Mouse (Mus musculus) limb, embryonic 15.5 days (tissue): Measurements from ENCODE around the gene Slit1. TPM values are rescaled to one million over a fixed set of nuclear protein-coding genes. Genes with fewer than 3 reads are reported as not detected.

ENCODE experiments used
- ATAC-seq: fragments of 200-750 bp; cut with Nextera tagmentation; 2 replicates; pipeline ENCODE4 v1.8.0; 2017; ENCODE audit warnings: low read depth, moderate TSS enrichment; ENCODE audit not compliant: insufficient number of reproducible peaks, low FRiP score, low TSS enrichment
- H3K27ac ChIP-seq: fragments of 300-500 bp; sonication (generic); 2 replicates; pipeline ENCODE4 v1.5.1; 2015; ENCODE audit warnings: moderate library complexity, mild to moderate bottlenecking, inconsistent platforms
- H3K27me3 ChIP-seq: fragments of 300-500 bp; sonication (generic); 2 replicates; pipeline ENCODE4 v1.6.1; 2015; ENCODE audit warnings: inconsistent platforms
- H3K36me3 ChIP-seq: fragments of 300-500 bp; sonication (generic); 2 replicates; pipeline ENCODE4 v1.6.1; 2015; ENCODE audit warnings: inconsistent platforms
- H3K4me1 ChIP-seq: fragments of 300-500 bp; sonication (generic); 2 replicates; pipeline ENCODE4 v1.6.1; 2015; ENCODE audit warnings: inconsistent platforms
- H3K4me2 ChIP-seq: fragments of 300-500 bp; sonication (generic); 2 replicates; pipeline ENCODE4 v1.6.1; 2015; ENCODE audit warnings: mild to moderate bottlenecking, inconsistent platforms
- H3K4me3 ChIP-seq: fragments of 300-500 bp; sonication (generic); 2 replicates; pipeline ENCODE4 v1.5.1; 2015; ENCODE audit warnings: mild to moderate bottlenecking, inconsistent platforms
- H3K9ac ChIP-seq: fragments of 300-500 bp; sonication (generic); 2 replicates; pipeline ENCODE4 v1.6.1; 2015; ENCODE audit warnings: inconsistent platforms
- H3K9me3 ChIP-seq: fragments of 300-500 bp; sonication (generic); 2 replicates; pipeline ENCODE4 v1.6.1; 2016; ENCODE audit warnings: inconsistent platforms
- WGBS: fragments of 180-500 bp; shearing (Covaris S2); methylation state at CpG from one replicate; pipeline ENCODE4 v1.1.7; 2015; 5-methylcytosine and 5-hydroxymethylcytosine counted together
- polyA plus RNA-seq: library from polyadenylated mRNA; unstranded; fragments of >200 nt; fragmentation: Nextera tagmentation; extraction: Ambion mirVana; gene quantifications from 2 replicates; pipeline ENCODE4 v1.2.1, GENCODE M21; 2015

The Slit1 gene
- polyA plus RNA-seq, 1 experiment from 2014 or later = 0.28 TPM

DNA sequence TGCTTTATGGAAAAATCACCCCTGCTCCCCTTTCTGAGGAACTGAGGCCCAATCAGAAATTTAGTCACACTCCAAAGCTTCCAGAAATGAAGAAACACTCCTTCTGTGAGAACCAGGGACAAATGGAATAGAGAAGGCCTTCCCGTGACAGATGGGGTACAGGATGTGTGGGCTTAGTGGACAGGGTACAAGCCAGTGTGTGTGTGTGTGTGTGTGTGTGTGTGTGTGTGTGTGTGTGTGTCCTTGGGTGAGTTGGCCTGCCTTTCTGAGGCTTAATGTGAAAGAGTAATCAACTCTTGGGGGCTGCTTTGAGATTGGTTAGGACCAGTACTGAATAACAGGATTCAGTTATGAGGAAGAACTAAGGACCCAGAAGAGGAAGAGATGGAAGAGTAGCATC, 58.6 kb downstream of the Slit1 start:
- Histone ChIP-seq H3K9ac (no peak overlapping the region), H3K4me2 (no peak overlapping the region), H3K36me3 (no peaks in the 10 kb centered on the region), H3K4me1 (no peaks in the 10 kb centered on the region), H3K4me3 (no peak overlapping the region), H3K27ac (no peak overlapping the region), H3K9me3 (no peaks in the 10 kb centered on the region), H3K27me3 (peaks cover 9% of the 10 kb centered on the region)
- ATAC-seq = no peak
- WGBS = 63% methylated on average over 1 of the region's 1 CpGs

DNA sequence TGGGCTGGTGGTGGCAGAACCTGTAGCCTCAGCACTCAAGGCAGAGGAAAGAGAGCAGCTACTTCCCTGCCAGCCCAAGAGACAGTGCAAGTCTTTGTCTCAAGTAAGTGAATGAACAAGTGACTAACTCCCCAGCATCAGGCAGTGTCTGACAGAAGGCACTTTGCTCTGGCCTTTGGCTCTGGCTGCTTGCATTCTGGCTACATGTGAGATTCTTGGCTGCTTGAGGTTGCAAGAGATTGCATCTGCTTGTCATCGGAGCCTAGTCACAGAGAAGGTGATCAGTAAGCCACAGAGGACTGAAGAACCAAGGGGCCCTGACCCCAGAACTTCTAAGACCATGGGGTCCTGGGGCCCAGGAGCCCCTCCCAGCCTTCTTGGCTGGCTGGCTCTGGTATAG, 59.5 kb downstream of the Slit1 start:
- no peak overlapping the region for H3K4me3 ChIP-seq
- H3K4me2 ChIP-seq = no peak overlapping the region
- no peak overlapping the region for H3K27ac ChIP-seq
- H3K9me3 ChIP-seq = no peaks in the 10 kb centered on the region
- no peak overlapping the region for H3K9ac ChIP-seq
- H3K27me3 ChIP-seq = peaks cover 9% of the 10 kb centered on the region
- no peaks in the 10 kb centered on the region for H3K36me3 ChIP-seq
- H3K4me1 ChIP-seq = peaks cover 2% of the 10 kb centered on the region; the same call in 1 of the 2 replicates
- no peak for ATAC-seq
- WGBS = 86% methylated on average over 1 of the region's 1 CpGs

DNA sequence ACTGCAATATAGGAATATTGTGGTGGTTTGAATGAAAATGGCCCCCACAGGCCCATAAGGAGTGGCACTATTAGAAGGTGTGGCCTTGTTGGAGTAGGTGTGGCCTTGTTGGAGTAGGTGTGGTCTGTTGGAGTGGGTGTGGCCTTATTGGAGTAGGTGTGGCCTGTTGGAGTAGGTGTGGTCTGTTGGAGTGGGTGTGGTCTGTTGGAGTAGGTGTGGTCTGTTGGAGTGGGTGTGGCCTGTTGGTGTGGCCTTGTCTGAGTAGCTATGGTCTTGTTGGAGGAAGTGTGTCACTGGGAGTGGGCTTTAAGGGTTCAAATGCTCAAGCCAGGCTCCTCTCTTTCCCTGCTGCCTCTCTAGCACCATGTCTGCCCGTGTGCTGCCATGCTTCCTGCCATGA, 63.2 kb downstream of the Slit1 start:
- no peaks in the 10 kb centered on the region for H3K9me3 ChIP-seq
- no peaks in the 10 kb centered on the region for H3K36me3 ChIP-seq
- H3K4me1 ChIP-seq = peaks cover 5% of the 10 kb centered on the region; the same call in 1 of the 2 replicates
- ATAC-seq = no peak
- no peak overlapping the region for H3K9ac ChIP-seq
- H3K4me2 ChIP-seq = no peak overlapping the region
- H3K27me3 ChIP-seq = peaks cover 37% of the 10 kb centered on the region
- H3K27ac ChIP-seq = no peak overlapping the region
- H3K4me3 ChIP-seq = no peak overlapping the region
- 74% methylated on average over 1 of the region's 1 CpGs for WGBS

DNA sequence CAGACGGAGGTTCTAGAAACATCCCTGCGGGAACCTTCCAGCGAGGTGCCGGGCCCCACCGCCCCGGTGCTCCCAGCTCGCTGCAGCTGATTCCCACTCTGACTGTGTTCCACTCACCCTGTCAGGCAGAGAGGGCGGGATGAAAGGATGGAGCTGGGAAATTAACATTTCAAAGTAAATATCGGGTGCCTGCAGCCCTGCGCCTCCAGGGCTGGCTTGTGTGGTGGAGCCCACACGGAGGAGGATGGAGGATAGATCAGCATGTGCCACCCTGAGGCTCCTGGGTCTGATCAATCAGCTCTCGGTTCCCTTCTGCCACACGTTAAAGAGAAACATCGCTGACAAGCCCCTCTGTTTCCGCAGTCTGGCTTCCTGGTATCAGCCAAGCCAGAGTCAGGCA, 64.4 kb downstream of the Slit1 start:
- Histone ChIP-seq H3K9ac (no peak overlapping the region), H3K36me3 (no peaks in the 10 kb centered on the region), H3K27me3 (peaks cover 38% of the 10 kb centered on the region), H3K4me3 (no peak overlapping the region), H3K4me2 (no peak overlapping the region), H3K4me1 (peaks cover 5% of the 10 kb centered on the region; the same call in 1 of the 2 replicates), H3K27ac (no peak overlapping the region), H3K9me3 (no peaks in the 10 kb centered on the region)
- 16% methylated on average over 15 of the region's 15 CpGs for WGBS
- ATAC-seq = no peak

DNA sequence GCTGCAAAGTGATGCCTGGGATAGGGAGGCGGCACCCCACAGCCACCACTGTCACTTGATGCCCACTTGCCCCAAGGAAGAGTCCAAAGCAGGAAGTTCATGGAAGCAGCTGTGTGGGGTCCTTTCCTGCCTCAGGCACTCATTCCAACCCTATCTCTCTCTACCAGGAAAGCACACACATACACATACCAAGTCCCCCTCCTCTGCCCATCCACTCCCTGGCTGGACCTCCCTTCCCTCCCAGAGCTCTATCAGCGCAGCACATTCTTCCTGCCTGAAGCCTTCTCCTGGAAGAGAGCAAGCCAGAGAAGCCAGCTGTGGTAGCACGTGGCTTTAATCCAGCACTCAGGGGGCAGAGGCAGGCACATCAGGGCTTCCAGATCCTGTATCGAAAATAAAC, 65.9 kb downstream of the Slit1 start:
- peaks cover 38% of the 10 kb centered on the region for H3K27me3 ChIP-seq
- no peak overlapping the region for H3K4me3 ChIP-seq
- H3K36me3 ChIP-seq = no peaks in the 10 kb centered on the region
- peaks cover 5% of the 10 kb centered on the region; the same call in 1 of the 2 replicates for H3K4me1 ChIP-seq
- H3K27ac ChIP-seq = no peak overlapping the region
- WGBS = 44% methylated on average over 4 of the region's 4 CpGs
- no peak overlapping the region for H3K9ac ChIP-seq
- no peak for ATAC-seq
- no peaks in the 10 kb centered on the region for H3K9me3 ChIP-seq
- H3K4me2 ChIP-seq = no peak overlapping the region

DNA sequence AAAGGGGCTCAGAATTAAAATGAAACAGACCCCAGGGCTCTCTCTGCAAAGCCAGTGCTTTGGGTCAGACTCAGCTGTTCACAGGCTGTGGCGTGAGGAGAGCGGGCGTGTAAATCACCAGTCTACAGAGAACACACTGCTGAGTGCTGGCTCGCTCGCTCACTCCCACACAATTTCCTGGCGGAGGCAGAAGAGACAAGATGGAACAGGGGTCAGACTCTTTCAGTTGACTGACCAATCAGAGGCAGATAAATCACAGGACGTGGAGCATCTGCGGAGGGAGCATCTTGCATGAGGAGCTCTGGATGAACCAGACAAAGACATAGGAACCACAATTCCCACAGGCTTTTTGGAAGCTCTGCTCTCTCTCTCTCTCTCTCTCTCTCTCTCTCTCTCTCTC, 67.9 kb downstream of the Slit1 start:
- Histone ChIP-seq H3K9ac (no peak overlapping the region), H3K4me1 (peaks cover 5% of the 10 kb centered on the region; the same call in 1 of the 2 replicates), H3K27me3 (peaks cover 38% of the 10 kb centered on the region), H3K9me3 (no peaks in the 10 kb centered on the region), H3K4me2 (no peak overlapping the region), H3K4me3 (no peak overlapping the region), H3K27ac (no peak overlapping the region), H3K36me3 (no peaks in the 10 kb centered on the region)
- 62% methylated on average over 8 of the region's 8 CpGs for WGBS
- ATAC-seq = no peak

DNA sequence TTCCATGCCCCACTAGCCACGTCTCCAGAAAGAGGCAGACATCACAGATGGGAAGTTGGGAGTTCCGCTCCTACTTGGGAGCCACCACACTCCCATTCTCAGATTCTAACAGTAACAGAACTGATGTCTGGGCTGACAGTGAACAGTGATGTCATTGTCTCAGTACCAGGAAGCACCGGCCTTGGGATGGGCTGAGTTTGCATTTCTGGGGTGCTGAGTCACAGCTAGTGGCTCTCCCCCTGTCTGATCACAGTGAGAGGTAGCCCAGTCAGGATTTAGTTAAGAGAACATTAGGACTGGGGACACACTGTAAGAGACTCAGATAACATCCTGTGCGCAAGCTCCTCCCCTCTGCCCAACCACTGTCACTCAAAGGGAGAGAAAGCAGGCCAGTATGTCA, 69.1 kb downstream of the Slit1 start:
- no peaks in the 10 kb centered on the region for H3K36me3 ChIP-seq
- H3K27ac ChIP-seq = no peak overlapping the region
- peaks cover 33% of the 10 kb centered on the region for H3K27me3 ChIP-seq
- H3K4me3 ChIP-seq = no peak overlapping the region
- no peaks in the 10 kb centered on the region for H3K9me3 ChIP-seq
- WGBS = 70% methylated on average over 4 of the region's 4 CpGs
- H3K4me1 ChIP-seq = peaks cover 7% of the 10 kb centered on the region; the same call in 1 of the 2 replicates
- ATAC-seq = no peak
- H3K9ac ChIP-seq = no peak overlapping the region
- no peak overlapping the region for H3K4me2 ChIP-seq

DNA sequence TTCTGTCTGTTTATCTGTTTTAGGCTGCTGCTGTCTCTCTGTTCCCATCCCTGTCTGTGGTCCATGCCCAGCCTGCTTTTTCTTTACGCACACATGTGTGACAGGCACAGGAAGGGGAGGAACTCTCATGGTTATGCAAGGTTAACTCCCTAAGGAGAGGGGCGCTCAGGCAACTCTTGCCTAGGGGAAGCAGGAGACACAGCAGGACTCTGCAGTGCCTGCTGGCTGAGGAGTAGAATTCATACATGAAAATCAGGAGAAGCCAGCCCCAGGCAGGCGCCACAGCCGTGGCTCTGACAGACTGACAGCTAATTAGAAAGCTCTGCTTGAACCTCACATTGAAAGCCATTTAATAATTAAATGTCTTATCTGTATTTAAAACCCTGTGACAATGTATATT, 70.6 kb downstream of the Slit1 start:
- Histone ChIP-seq H3K27me3 (peaks cover 27% of the 10 kb centered on the region), H3K9ac (no peak overlapping the region), H3K9me3 (no peaks in the 10 kb centered on the region), H3K36me3 (no peaks in the 10 kb centered on the region), H3K27ac (no peak overlapping the region), H3K4me3 (no peak overlapping the region), H3K4me2 (no peak overlapping the region), H3K4me1 (0 out of 2 replicates have a peak, but pooled peaks cover 2% of the 10 kb centered on the region)
- no peak for ATAC-seq
- WGBS = 36% methylated on average over 4 of the region's 4 CpGs

DNA sequence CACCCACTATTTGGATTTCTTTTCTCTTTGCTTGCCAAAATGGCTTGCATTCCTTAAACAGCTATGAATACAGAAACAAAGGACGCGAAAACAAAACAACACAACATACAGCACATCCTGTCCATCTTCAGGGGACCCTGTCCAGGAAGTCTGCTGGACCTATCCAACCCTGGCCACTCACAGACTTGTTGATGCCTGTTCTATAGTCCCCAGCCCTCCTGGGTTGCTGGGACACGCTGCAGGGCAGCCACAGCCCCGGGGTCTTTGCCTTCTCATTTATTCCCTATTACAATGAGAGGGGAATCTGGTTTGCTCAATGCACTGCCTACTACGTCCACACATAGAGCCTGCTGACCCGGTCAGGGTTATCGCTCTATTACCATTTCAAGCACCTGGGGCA, 72.5 kb downstream of the Slit1 start:
- Histone ChIP-seq H3K4me1 (0 out of 2 replicates have a peak, but pooled peaks cover 2% of the 10 kb centered on the region), H3K9ac (no peak overlapping the region), H3K9me3 (no peaks in the 10 kb centered on the region), H3K27ac (no peak overlapping the region), H3K4me2 (no peak overlapping the region), H3K4me3 (no peak overlapping the region), H3K27me3 (peaks cover 21% of the 10 kb centered on the region), H3K36me3 (no peaks in the 10 kb centered on the region)
- WGBS = 44% methylated on average over 7 of the region's 7 CpGs
- no peak for ATAC-seq

DNA sequence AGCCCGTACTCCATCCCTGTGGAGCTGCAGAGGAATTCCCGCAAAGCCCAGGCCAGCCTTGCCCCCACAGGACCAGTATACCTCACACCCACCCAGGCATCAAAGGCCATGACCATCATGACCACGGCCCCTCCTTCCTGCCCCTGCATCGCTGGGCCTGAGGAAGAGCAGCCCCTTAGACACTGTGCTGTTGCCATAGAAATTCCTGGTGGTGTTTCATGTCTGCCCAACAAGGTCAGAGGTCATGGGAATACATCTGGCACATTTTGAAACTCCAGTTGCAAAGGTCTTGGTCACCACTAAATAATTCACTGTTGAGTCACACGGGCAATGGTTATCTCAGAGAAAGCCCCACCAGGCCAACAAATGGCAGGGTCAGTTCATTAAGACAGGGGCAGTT, 73.0 kb downstream of the Slit1 start:
- ATAC-seq = no peak
- no peaks in the 10 kb centered on the region for H3K36me3 ChIP-seq
- no peak overlapping the region for H3K4me3 ChIP-seq
- peaks cover 25% of the 10 kb centered on the region for H3K27me3 ChIP-seq
- H3K4me2 ChIP-seq = no peak overlapping the region
- 15% methylated on average over 5 of the region's 5 CpGs for WGBS
- H3K4me1 ChIP-seq = 0 out of 2 replicates have a peak, but pooled peaks cover 2% of the 10 kb centered on the region
- no peak overlapping the region for H3K27ac ChIP-seq
- H3K9ac ChIP-seq = no peak overlapping the region
- no peaks in the 10 kb centered on the region for H3K9me3 ChIP-seq

DNA sequence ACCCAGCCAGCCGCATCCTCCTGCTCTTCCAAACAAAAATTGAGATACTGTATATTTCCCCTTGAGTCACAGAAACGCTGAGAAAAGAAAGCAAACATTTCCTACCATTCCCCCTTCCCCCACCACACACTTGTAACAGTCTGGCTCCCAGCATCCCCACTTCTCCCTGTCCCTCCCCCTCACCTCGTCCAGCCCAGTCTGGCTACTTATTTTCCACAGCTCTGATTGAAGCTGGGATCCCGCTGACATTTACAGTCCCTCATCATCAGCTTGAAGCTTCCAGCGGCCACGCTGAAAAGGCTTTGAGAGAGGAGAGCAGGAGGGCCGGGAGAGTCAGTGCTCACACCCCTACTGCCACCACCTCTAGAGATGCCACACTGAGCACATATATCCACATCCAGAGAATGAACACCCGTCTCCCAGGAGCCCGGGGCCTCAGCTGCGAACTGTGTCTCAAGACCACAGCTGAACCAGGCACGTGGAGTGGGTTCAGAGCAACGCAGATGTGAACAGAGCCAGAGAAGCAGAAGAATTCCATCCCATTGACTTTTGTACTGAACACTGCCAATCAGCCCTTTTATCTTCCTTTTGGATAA, 73.6 kb downstream of the Slit1 start:
- ATAC-seq = no peak
- H3K4me1 ChIP-seq = 0 out of 2 replicates have a peak, but pooled peaks cover 2% of the 10 kb centered on the region
- H3K36me3 ChIP-seq = no peaks in the 10 kb centered on the region
- H3K4me3 ChIP-seq = no peak overlapping the region
- H3K27me3 ChIP-seq = peaks cover 26% of the 10 kb centered on the region
- no peak overlapping the region for H3K9ac ChIP-seq
- WGBS = 21% methylated on average over 12 of the region's 12 CpGs
- H3K4me2 ChIP-seq = no peak overlapping the region
- H3K27ac ChIP-seq = no peak overlapping the region
- H3K9me3 ChIP-seq = no peaks in the 10 kb centered on the region

DNA sequence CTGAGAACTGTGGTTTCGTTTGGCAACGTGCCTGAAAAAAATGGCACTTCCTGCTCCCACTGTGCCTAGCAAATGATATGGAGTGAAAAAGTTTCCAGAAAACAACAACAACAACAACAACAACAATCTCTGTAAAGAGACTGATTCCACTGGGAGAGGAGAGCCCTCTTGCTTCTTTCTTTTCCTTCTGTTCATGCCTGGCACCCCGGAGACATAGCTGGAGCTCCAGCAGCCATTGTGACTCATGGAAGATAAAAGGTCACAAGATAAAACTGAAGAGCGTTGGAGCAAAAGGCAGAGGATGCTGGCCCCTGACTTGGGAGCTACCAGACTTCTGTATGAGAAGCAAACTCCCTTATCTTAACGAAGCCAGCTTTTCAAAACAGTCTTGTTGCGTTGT, 75.9 kb downstream of the Slit1 start:
- no peak overlapping the region for H3K4me2 ChIP-seq
- H3K4me3 ChIP-seq = no peak overlapping the region
- H3K4me1 ChIP-seq = 0 out of 2 replicates have a peak, but pooled peaks cover 2% of the 10 kb centered on the region
- H3K9ac ChIP-seq = no peak overlapping the region
- WGBS = 56% methylated on average over 6 of the region's 6 CpGs
- peaks cover 46% of the 10 kb centered on the region for H3K27me3 ChIP-seq
- H3K36me3 ChIP-seq = no peaks in the 10 kb centered on the region
- no peak for ATAC-seq
- H3K27ac ChIP-seq = no peak overlapping the region
- no peaks in the 10 kb centered on the region for H3K9me3 ChIP-seq

DNA sequence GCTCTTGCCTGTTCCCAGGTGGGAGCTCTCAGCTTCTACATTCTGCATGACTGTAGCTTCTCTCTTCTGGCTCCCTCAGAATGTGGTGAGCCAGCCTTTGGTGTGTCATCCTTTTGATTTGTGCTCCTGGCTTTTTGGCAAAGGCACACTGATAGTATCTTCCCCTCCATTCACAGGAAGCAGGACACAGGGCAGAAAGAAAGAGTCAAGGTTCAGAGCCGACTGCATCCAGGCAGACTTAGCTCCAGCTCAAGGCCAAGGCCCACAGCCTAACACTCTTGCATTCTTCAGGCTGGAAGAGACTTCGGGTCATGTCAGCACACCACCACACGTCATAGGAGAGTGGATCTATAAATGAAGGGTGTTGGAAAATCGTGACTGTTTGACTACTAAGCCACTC, 77.5 kb downstream of the Slit1 start:
- peaks cover 52% of the 10 kb centered on the region for H3K27me3 ChIP-seq
- 50% methylated on average over 4 of the region's 4 CpGs for WGBS

More for the DNA sequence above, 77.5 kb downstream of the Slit1 start:
- H3K9ac ChIP-seq = no peak overlapping the region
- no peaks in the 10 kb centered on the region for H3K36me3 ChIP-seq
- no peak overlapping the region for H3K4me2 ChIP-seq
- H3K27ac ChIP-seq = no peak overlapping the region
- H3K4me1 ChIP-seq = 0 out of 2 replicates have a peak, but pooled peaks cover 2% of the 10 kb centered on the region
- no peak overlapping the region for H3K4me3 ChIP-seq
- no peaks in the 10 kb centered on the region for H3K9me3 ChIP-seq
- no peak for ATAC-seq
